Mouse (Mus musculus): Measurements from ENCODE around the gene Guf1.

DNA sequence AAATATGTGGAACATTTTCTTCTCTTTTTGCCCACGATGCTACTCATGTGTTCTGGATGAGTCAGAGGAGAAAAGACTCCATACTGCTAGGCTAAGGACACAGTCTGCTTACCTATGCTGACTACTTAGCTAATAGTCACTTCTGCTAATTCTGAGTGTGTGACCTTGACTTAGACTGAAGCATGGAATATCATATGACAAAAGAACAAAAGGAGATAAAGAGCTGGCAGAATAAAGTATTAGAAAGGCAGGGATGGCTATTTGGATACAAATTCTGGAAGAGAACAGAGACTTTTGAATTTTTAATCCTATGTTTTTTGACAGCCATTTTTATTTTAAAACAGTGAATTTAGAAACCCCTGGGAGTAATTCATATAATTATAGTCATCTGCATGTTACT, 15.0 kb upstream of the Guf1 start:
- no peak for TF ChIP-seq CTCF (conservative IDR thresholded peaks at IDR 0.05; ENCODE audit: low read length)
- no peak for TF ChIP-seq NANOG (IDR thresholded peaks at IDR 0.05; ENCODE audit: borderline replicate concordance, low read length)
- TF ChIP-seq POU5F1 (IDR thresholded peaks at IDR 0.05; ENCODE audit: borderline replicate concordance, low read length): no peak
